Mouse (Mus musculus) layer of hippocampus, adult 11-12 months (tissue): ENCODE results near the gene Slc25a30.

ENCODE experiments used
- DNase-seq: peaks from one replicate; pipeline ENCODE4 v3.0.0; 2022; ENCODE audit warnings: low spot score

Gene Slc25a30

GRCm38 (mm10) chr14:75741904-75742303 is 44.9 kb downstream of the Slc25a30 start:
- DNase-seq: no peak

- DNase-seq: no peak
Observed at GRCm38 (mm10) chr14:75735597-75735996, 51.2 kb downstream of the Slc25a30 start.

GRCm38 (mm10) chr14:75732631-75733030 is 54.2 kb downstream of the Slc25a30 start:
- DNase-seq: no peak

- DNase-seq: no peak
Observed at GRCm38 (mm10) chr14:75731361-75731760, 55.5 kb downstream of the Slc25a30 start.

- no peak for DNase-seq
Observed at GRCm38 (mm10) chr14:75728111-75728510, 58.7 kb downstream of the Slc25a30 start.

- no peak for DNase-seq
Observed at GRCm38 (mm10) chr14:75727046-75727445, 59.8 kb downstream of the Slc25a30 start.

- no peak for DNase-seq
Observed at GRCm38 (mm10) chr14:75722816-75723215, 64.0 kb downstream of the Slc25a30 start.

GRCm38 (mm10) chr14:75721977-75722563 is 64.8 kb downstream of the Slc25a30 start:
- DNase-seq: peak; percentile 57

GRCm38 (mm10) chr14:75720121-75720520 is 66.7 kb downstream of the Slc25a30 start:
- DNase-seq: no peak

- DNase-seq: no peak
Observed at GRCm38 (mm10) chr14:75716410-75716809, 70.4 kb downstream of the Slc25a30 start.

GRCm38 (mm10) chr14:75713661-75714060 is 73.2 kb downstream of the Slc25a30 start:
- no peak for DNase-seq

GRCm38 (mm10) chr14:75712687-75713086 is 74.2 kb downstream of the Slc25a30 start:
- no peak for DNase-seq

GRCm38 (mm10) chr14:75711731-75712130 is 75.1 kb downstream of the Slc25a30 start:
- no peak for DNase-seq
